Mouse (Mus musculus): ENCODE data around the gene Gm16253. TPM values are rescaled to one million over a fixed set of nuclear protein-coding genes. Genes with fewer than 3 reads are reported as not detected.
"Not testable (repeated sequence)": the region's sequence is repeated elsewhere in the genome, so short reads cannot be mapped to it uniquely, and the experiment has no call there.

Gene Gm16253
- total RNA-seq, 4 experiments from 2014 or later: 1.2 to 1.5 (median 1.2) TPM; not detected in 1

GRCm38 (mm10) chr3:96597435-96597891, 20.7 kb downstream of the Gm16253 start:
- DNase-seq (ENCODE audit: low spot score in 2 of 2): peak in 1 of 2 experiments; percentile 15

DNA sequence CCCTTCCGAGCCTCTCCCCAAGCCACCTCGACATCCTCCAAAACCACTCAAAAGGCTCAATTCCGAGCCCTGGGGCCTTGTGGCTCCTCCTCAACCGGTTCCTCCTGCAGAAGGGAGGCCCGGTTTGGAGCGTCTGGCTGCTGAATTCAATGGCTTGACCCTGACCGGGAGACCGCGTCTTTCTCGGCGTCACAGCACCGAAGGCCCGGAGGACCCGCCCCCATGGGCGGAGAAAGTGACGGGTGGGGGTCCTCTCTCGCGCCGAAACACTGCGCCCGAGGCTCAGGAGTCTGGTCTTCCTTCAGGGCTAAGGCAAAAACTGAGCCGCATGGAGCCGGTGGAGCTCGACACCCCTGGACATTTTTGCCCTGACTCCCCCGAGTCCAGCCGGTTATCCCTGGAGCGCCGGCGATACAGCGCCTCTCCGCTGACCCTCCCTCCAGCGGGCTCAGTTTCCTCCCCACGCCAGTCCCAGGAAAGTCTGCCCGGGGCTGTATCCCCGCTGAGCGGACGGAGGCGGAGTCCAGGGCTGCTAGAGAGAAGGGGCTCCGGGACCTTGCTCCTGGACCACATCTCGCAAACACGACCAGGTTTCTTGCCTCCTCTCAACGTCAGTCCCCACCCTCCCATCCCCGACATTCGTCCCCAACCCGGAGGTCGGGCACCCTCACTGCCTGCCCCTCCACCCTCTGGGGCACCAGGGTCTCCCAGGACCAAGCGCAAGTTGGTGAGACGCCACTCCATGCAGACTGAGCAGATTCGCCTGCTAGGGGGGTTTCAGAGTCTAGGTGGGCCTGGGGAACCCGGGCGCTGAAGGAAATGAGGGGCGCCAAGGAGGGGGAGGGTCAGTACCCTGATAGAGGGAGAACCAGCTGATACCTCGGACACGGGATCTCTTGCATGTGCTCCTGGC, 21.6 kb downstream of the Gm16253 start:
- DNase-seq (ENCODE audit: low spot score in 2 of 2): peak; percentile 47 to 59

DNA sequence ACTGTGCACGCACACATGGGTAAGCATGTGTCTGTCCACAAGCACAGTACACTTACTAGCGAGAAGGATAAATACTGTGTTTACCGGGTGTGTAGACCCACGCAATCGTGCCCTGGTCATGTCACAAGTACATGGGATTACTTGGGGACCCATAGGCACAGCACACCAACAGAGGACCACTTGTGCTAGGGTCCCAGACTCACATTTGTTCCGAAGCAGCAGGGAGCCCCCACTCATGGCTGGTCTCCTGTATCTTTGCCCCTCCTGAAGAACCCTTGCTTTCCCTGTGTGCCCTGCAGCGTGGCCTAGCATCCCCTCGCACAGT, 22.2 kb downstream of the Gm16253 start:
- no peak for DNase-seq (ENCODE audit: low spot score in 2 of 2)

- no peak for DNase-seq (ENCODE audit: low spot score in 2 of 2)
Measured at GRCm38 (mm10) chr3:96599411-96599810, 22.6 kb downstream of the Gm16253 start.

- peak; percentile 87 to 92 for DNase-seq (ENCODE audit: low spot score in 2 of 2)
Measured at GRCm38 (mm10) chr3:96600639-96601250, 24.0 kb downstream of the Gm16253 start, which contains the start of gene Lix1l. Gene Lix1l, plus strand, starts transcription at chr3:96601149.

DNA sequence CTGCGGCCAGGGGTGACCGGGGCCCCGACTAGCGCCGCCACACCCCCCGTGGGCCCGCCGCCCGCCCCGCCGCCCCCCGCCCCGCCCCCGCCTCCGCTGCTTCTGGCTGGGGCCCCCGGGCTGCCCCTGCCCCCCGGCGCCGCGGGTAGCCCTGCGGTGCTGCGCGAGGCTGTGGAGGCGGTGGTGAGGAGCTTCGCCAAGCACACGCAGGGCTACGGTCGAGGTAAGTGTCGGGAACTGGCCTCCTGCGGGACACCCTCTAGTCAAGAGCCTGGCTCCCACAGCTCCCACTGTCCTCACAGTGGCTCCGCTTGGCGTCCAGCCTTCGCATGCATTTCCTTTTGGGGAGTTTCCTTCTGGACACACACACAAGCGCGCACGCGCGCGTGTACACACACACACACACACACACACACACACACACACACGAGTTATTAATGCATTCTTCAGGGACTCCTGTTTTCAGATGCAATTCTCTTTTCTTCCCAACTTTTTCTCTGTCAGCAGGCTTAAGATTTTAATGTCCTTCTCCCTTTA, 24.5 kb downstream of the Gm16253 start:
- DNase-seq (ENCODE audit: low spot score in 2 of 2): peak; percentile 53 to 60

DNA sequence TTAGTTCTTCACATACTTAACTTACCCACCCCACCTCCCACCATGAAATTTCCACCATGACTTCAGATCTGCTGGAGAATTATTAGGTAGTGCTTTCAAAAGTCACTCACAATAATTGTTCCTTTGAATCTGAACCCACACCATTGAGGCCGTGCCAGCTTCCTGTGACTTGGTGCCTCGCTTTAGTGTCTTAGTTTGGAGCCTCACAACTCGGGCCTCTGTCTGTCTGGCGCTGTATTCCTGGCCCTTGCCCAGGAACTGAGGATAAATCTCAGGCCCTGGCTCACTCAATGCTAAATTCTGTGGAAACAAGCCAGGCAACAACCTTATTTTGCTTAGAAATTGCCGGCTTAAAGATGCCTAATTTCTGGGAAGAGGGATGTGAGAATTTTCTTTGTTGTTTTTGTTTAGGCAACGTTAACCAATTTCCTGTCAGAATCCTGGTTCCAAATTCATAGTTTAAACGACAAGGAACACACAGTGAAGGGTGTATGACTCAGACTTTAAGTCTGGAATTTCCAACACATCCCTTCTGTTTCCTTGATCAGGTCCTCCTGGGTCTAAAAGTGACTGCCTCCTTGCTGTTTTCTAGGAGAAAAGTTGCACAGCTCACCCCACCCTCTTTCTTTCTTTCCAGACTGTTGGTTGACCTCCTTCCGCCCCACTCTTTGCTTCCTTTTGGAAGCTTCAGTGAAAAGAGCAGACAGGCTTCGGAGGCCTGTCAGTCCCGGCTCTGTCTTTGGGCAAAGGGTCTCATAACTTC, 25.3 kb downstream of the Gm16253 start:
- peak in 1 of 2 experiments; percentile 28 for DNase-seq (ENCODE audit: low spot score in 2 of 2)

DNA sequence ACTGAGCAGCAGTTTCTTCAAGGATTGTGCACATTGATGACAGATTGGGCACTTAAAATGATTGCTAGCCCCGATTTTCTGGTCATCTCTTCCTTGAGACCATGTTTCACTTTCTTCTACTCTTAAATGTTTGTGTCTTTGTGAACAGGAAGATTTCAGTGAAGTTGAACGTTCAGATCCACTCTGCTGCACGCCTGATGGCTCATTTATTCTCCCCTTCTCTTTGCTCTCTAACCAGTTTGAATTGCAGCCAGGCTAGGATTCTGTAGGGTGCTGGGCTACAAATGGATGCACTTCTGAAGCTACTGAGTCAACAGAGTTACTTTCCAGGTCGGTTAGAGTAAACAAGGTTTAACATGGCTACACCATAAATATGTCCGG, 25.9 kb downstream of the Gm16253 start:
- DNase-seq (ENCODE audit: low spot score in 2 of 2): no peak

- no peak for DNase-seq (ENCODE audit: low spot score in 2 of 2)
Measured at GRCm38 (mm10) chr3:96603311-96603710, 26.5 kb downstream of the Gm16253 start.

- not testable (repeated sequence) for DNase-seq (ENCODE audit: low spot score in 2 of 2)
Measured at GRCm38 (mm10) chr3:96606007-96606406, 29.2 kb downstream of the Gm16253 start.

GRCm38 (mm10) chr3:96606618-96607017, 29.8 kb downstream of the Gm16253 start:
- no peak for DNase-seq (ENCODE audit: low spot score in 2 of 2)

DNA sequence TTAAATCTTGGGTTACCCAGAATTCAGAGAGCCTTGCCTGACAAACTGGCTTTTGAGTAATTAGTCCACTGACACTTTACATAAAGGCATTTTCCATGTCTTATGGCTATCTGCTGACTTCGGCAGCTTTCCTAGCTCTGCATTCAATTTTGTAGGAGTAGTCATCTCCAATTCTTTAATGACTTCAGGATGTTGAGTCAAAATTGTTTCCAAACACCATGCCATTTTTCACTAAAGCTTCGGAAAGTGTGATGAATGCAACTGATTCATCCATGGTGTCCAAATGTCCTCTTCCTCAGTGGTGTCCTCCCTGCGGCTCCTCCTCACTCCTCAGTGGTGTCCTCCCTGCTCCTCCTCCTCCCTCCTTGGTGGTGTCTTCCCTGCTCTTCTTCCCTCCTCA, 41.2 kb downstream of the Gm16253 start:
- DNase-seq (ENCODE audit: low spot score in 2 of 2): no peak

GRCm38 (mm10) chr3:96623201-96623600, 46.4 kb downstream of the Gm16253 start:
- no peak for DNase-seq (ENCODE audit: low spot score in 2 of 2)

DNA sequence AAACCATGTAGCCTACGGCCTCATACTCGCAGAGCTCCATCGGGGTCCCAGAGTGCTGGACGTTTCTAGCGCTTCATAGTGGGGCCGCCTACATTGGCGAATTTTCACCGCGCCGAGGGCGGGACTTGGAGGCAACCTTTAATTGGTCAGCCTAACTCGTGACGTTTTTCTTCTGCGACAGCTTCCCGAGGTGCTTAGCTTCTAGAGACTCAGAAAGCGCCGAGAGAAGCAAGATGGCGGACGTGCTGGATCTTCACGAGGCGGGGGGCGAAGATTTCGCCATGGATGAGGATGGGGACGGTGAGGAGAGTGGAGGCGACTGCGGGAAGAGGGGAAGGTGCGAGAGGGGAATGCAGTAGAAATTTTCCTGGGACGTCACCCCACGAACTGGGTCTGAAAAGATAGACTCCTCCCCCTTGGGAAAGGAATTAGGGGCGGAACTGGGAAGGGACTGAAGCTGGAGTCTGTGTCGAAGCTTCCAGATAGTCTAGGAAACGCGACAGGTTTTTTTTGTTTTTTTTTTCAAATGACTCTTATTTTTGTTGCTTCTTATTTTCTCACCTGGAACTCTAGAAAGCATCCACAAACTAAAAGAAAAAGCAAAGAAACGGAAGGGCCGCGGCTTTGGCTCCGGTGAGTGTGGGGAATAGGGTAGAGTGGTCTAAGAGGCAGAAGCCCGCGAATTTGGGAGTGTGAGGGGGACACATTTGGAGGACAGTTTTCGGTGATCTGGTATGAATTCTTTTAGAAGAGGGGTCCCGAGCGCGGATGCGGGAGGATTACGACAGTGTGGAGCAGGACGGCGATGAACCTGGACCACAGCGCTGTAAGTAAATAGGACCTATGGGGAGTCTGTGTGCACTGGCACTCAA, 53.2 kb downstream of the Gm16253 start, which contains the start of gene Rbm8a:
Rbm8a (plus strand) TSS at position 205 of the 872 bp plus-strand sequence.
- DNase-seq (ENCODE audit: low spot score in 2 of 2): peak; percentile 93 to 94

Other genes with a start within 250 kb of the Gm16253 start
- gene BC107364, start 124.7 kb upstream of the Gm16253 start, total RNA-seq (2022): not detected
- gene Hfe2, start 51.8 kb upstream of the Gm16253 start, total RNA-seq (2022): 100 to 1,000 TPM; 562 to 917 (median 709) TPM
- 100 to 1,000 TPM; 365 to 573 (median 474) TPM for gene Txnip, start 19.0 kb upstream of the Gm16253 start, total RNA-seq (2022)
- gene Polr3gl, start 17.2 kb downstream of the Gm16253 start, total RNA-seq (2022): 10 to 100 TPM; 39.8 to 59.8 (median 51.8) TPM
- 1 to 10 TPM in 2 of 4 experiments, under 1 TPM in 2; 0.64 to 1.6 (median 1.1) TPM for gene Ankrd34a, start 19.7 kb downstream of the Gm16253 start, total RNA-seq (2022)
- gene Lix1l, start 24.2 kb downstream of the Gm16253 start, total RNA-seq (2022): 1 to 10 TPM; 3.5 to 6.8 (median 4.4) TPM
- 10 to 100 TPM; 17.0 to 25.1 (median 22.7) TPM for gene Rbm8a, start 52.9 kb downstream of the Gm16253 start, total RNA-seq (2022)
- 10 to 100 TPM; 23.3 to 31.3 (median 28.0) TPM for gene Pex11b, start 58.4 kb downstream of the Gm16253 start, total RNA-seq (2022)
- gene Gm42957, start 58.5 kb downstream of the Gm16253 start, total RNA-seq (2022): not detected
- gene Itga10, start 68.6 kb downstream of the Gm16253 start, total RNA-seq (2022): under 1 TPM; 0.31 to 0.56 (median 0.40) TPM
- gene Ankrd35, start 93.1 kb downstream of the Gm16253 start, total RNA-seq (2022): under 1 TPM; 0.24 to 0.48 (median 0.40) TPM
- 1 to 10 TPM; 4.9 to 7.4 (median 6.0) TPM for gene Pias3, start 119.4 kb downstream of the Gm16253 start, total RNA-seq (2022)
- under 1 TPM; 0.39 to 0.68 (median 0.54) TPM for gene Nudt17, start 131.6 kb downstream of the Gm16253 start, total RNA-seq (2022)
- gene Polr3c, start 150.6 kb downstream of the Gm16253 start, total RNA-seq (2022): 10 to 100 TPM; 24.4 to 27.5 (median 26.3) TPM
- 10 to 100 TPM; 58.9 to 79.6 (median 70.5) TPM for gene Rnf115, start 150.7 kb downstream of the Gm16253 start, total RNA-seq (2022)